Mouse (Mus musculus) lung, postnatal 4 days (tissue): Measurements from ENCODE around the gene Ube2e1.
A peak's percentile ranks its signal among the peaks of the same experiment; 100 is the strongest.

ENCODE experiments used
- DNase-seq, 2 experiments: peaks; one replicate each; pipeline ENCODE4 v3.0.0; 2021

Gene Ube2e1

GRCm38 (mm10) chr14:18331693-18332131 is at the start of gene Ube2e1:
TSS of gene Ube2e1 (minus strand) at chr14:18331859.
- peak; percentile 81 to 83 for DNase-seq

GRCm38 (mm10) chr14:18379841-18380240 is 48.2 kb upstream of the Ube2e1 start:
- DNase-seq: no peak

GRCm38 (mm10) chr14:18377944-18378575 is 46.4 kb upstream of the Ube2e1 start:
- no peak for DNase-seq

GRCm38 (mm10) chr14:18376206-18376605 is 44.5 kb upstream of the Ube2e1 start:
- DNase-seq: peak; percentile 23 to 33

- no peak for DNase-seq
These were observed 42.2 kb upstream of the Ube2e1 start for GRCm38 (mm10) chr14:18373758-18374405.

GRCm38 (mm10) chr14:18372761-18373610 is 41.3 kb upstream of the Ube2e1 start:
- no peak for DNase-seq

GRCm38 (mm10) chr14:18369031-18369430 is 37.4 kb upstream of the Ube2e1 start:
- DNase-seq: no peak

- DNase-seq: no peak
These were observed 35.4 kb upstream of the Ube2e1 start for GRCm38 (mm10) chr14:18367025-18367424.

- no peak for DNase-seq
These were observed 32.7 kb upstream of the Ube2e1 start for GRCm38 (mm10) chr14:18364321-18364720.

GRCm38 (mm10) chr14:18356442-18356841 is 24.8 kb upstream of the Ube2e1 start:
- DNase-seq: no peak

- DNase-seq: peak; percentile 20 to 56
These were observed 24.0 kb upstream of the Ube2e1 start for GRCm38 (mm10) chr14:18355514-18356190.

- no peak for DNase-seq
These were observed 21.9 kb upstream of the Ube2e1 start for GRCm38 (mm10) chr14:18353525-18353924.

GRCm38 (mm10) chr14:18352934-18353333 is 21.3 kb upstream of the Ube2e1 start:
- no peak for DNase-seq

GRCm38 (mm10) chr14:18350680-18351079 is 19.0 kb upstream of the Ube2e1 start:
- no peak for DNase-seq

- DNase-seq: no peak
These were observed 18.2 kb upstream of the Ube2e1 start for GRCm38 (mm10) chr14:18349871-18350270.

- no peak for DNase-seq
These were observed 11.9 kb upstream of the Ube2e1 start for GRCm38 (mm10) chr14:18343589-18343988.

GRCm38 (mm10) chr14:18342749-18343148 is 11.1 kb upstream of the Ube2e1 start:
- no peak for DNase-seq

GRCm38 (mm10) chr14:18341088-18341487 is 9.4 kb upstream of the Ube2e1 start:
- DNase-seq: no peak

GRCm38 (mm10) chr14:18336106-18336505 is 4.4 kb upstream of the Ube2e1 start:
- DNase-seq: no peak

GRCm38 (mm10) chr14:18330789-18331692 is 618 bp downstream of the Ube2e1 start:
- DNase-seq: peak; percentile 63 to 66

- peak; percentile 39 to 40 for DNase-seq
These were observed 4.5 kb downstream of the Ube2e1 start for GRCm38 (mm10) chr14:18326968-18327672.
